Mouse (Mus musculus): ENCODE data around the gene Alg6.

DNA sequence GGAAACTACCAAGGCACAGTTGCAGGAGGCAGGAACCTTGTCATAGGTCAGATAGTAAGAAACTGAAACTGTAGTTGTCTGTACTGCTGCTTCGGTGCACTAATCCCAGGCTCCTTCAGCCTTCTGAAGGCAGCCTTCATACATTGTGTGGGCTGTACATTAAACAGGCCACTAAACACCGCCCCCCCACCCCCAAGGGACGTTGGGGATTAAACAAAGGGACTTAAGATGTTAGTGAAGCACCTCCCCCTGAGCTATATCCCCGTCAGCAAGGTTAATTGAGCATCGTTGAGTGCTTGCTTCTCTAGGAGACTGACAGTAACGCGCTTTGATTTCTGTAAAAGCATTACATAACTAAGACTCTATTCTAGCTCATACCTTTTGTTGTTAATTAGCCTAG lies 24.4 kb downstream of the Alg6 start:
- TF ChIP-seq CTCF (IDR thresholded peaks at IDR 0.05; ENCODE audit: low read depth) (no peak), EP300 (IDR thresholded peaks at IDR 0.05; ENCODE audit: low read depth) (no peak)

Data from liver, embryonic 14.5 days (tissue).